Mouse (Mus musculus) embryonic fibroblast, embryonic 13.5 days (primary cell): ENCODE measurements around the gene Acot3.

Source experiments
- CTCF ChIP-seq: IDR thresholded peaks from 2 replicates; pipeline ENCODE4 v1.5.1; 2011; ENCODE audit warnings: mild to moderate bottlenecking, control low read depth, low read length, moderate library complexity, borderline replicate concordance; ENCODE audit not compliant: insufficient read depth
- POLR2A ChIP-seq: IDR thresholded peaks from 2 replicates; pipeline ENCODE4 v1.6.1; 2011; ENCODE audit warnings: low read depth, mild to moderate bottlenecking, control low read depth, low read length, moderate library complexity

- TF ChIP-seq CTCF (no peak), POLR2A (no peak)
Measured at GRCm38 (mm10) chr12:84084581-84084980, 32.6 kb downstream of the Acot3 start.
